Mouse (Mus musculus) left cerebral cortex, postnatal 10 days (tissue): ENCODE measurements around the gene Dicer1. TPM values are rescaled to one million over a fixed set of nuclear protein-coding genes. Genes with fewer than 3 reads are reported as not detected.

ENCODE experiments used
- DNase-seq, 2 experiments: peaks; one replicate each; pipeline ENCODE4 v3.0.0; 2021 to 2022; ENCODE audit warnings: low spot score in 2 of 2, mixed read lengths in 1 of 2; ENCODE audit errors: extremely low spot score in 1 of 2
- intact Hi-C: fragments of 180-260 bp; cut with DNase I; formaldehyde crosslinking; loops from one replicate; pipeline ENCODE4 v1.15.1; 2025
- total RNA-seq, 2 experiments: library from RNA; stranded (reverse); gene quantifications; 2 replicates each; pipeline ENCODE4 v1.2.3; 2021

Gene Dicer1
- 10 to 100 TPM; 63.3 to 64.7 TPM for total RNA-seq

DNA sequence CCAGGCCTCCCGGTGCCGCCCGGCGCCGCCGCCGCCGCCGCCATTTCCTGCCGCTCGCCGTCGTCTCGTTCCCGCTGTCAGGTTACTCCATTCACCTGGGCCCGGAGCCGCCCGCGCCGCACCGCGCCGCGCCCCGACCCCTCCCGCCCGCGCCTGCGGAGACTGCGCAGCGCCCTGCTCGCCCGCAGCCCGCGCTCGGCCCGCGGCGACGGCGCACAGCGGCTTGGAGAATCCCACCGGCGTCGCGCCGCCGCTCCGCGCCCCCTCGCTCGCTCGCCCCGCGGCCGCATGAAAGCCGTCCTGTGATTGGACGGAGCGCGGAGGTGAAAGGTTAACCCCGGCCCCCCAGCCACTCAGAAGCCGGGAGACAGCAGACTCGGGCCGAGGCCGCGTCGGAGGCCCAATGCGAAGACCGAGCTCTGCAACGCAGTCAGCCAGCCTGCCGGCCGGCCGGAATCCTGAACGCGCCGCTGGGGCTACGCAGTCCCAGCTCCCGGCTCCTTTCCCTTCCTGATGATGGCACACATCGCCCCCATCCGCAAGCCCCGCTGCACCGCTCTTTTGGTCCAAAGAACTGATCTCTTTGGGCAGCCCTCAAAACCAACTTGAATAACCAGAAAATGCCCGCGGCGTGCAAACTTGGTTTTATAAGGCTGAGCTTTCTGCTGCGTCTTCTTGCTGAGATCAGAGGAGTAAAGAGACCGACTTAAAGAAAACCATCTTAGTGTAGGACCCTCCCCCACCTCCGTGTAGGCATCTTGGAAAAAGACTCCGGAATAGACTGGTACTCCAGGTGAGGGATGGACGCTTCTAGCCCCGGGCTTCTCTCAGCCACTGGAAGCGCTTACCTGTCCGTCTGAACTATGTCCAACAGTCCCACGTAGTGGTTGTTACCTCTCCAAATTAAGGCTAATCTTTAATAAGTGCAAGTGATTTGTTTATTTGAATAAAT is at the start of gene Dicer1:
Gene Dicer1, minus strand, starts transcription at position 139 of the 952 bp plus-strand sequence.
- intact Hi-C loops, result no loop called here
- peak; percentile 97 for DNase-seq

DNA sequence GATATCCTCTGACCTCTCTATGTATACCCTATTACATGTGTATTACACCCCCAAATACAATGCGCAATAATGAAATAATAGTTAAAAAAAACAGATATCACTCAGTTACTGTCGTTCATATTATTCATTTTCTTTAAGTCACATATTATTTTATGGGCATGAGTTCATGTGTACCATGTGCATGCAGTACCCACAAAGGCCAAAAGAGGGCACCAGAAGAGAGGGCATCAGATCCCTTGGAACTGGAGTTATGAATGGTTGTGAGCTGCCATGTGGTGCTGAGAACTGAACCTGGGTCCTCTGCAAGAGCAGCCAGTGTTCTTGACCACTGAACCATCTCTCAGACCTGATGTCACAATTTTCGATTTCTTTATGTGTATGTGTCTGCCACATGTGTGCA is 47.6 kb upstream of the Dicer1 start:
- no peak for DNase-seq
- intact Hi-C loops, result no loop called here

DNA sequence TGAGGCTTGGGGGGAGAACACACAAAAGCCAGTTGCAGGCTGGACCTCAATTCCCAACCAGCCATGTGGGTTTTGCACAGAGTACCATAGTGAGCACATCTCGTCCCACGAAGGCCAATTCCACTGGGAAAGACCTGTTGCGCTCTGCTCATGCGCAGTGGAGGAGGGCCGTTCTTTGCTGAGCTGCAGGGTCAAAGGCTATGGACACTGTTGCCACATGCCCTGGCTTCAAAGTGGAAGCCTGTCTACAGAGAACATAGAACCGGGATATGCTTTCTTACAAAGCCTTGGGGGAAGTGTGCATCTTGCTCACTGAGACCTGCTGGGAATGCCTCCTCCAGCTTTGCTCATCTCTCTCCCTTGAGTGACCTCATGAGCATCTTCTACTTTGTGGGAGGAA is 46.2 kb upstream of the Dicer1 start:
- intact Hi-C loops, result no loop called here

DNA sequence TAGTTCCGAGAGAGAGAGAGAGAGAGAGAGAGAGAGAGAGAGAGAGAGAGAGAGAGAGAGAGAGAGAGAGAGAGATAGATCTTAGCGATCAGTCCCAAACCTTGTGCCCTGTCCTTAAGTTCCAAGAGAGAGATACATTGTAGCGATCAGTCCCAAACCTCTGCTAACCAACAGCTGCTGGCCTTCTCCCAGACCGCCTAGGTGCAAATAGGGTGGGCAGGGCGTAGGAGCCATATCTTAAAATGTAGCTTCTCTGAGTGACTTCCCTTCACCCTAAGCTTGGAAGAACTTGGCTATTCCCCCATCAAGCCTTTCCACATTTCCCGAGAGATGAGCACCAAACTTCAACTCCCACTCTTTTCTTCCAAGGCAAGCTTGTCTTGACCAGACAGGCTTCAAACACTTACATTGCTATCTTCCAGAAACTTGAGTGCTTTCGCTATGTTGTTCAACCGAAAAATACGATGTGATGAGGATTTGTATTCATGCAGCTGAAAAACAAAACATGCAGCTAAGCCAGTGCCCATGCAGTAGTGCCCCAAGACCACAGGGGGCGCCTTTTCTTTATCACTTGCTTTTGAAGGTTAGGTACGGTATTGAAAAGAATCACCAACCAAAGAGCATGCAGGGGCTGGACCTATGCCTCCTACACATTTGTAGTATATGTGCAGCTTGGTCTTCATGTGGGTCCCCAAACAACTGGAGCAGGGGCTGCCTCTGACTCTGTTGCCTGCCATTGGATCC is 45.1 kb upstream of the Dicer1 start:
- intact Hi-C loops, result no loop called here
- DNase-seq, result no peak

More for the DNA sequence above, 46.2 kb upstream of the Dicer1 start:
- DNase-seq, result no peak

DNA sequence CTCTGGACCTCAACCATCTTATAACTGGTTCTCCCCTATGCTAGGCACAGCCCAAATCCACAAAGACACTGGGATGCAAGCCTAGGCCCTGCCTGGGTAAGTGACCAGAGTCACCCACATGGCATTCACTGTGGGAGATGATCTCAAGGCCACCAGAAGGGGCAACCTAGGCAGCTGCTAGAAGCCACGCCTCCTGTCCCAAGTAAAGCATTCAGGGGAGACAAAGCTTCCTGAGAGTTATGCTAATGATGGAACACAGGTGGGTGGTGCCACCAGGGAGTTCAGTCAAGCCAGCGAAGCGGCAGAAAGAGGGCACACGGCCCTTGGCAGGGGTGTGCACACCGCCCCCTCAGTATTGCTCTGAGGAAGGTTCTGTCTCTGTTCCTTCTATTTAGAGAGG is 43.2 kb upstream of the Dicer1 start:
- intact Hi-C loops, result no loop called here

DNA sequence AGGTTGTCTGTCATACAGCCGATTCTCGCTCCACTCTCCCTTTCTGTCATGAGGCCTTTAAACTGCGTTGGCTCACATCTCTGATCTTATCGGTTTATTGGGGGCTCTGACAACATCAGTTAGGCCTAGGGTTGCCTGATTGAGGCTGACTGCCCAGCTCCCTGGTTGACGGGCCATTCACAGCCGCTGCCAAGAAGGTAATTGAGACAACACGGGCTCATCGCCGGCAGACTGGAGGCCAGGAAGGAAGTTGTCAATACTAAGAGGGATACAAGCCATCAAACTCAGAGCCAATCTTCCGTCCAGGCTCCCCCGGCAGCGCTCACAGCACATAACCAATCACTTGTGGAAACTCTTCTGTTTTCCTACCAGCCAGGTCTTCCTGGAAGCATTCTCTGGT is 41.7 kb upstream of the Dicer1 start:
- DNase-seq, result no peak
- intact Hi-C loops, result no loop called here

More for the DNA sequence above, 43.2 kb upstream of the Dicer1 start:
- no peak for DNase-seq

DNA sequence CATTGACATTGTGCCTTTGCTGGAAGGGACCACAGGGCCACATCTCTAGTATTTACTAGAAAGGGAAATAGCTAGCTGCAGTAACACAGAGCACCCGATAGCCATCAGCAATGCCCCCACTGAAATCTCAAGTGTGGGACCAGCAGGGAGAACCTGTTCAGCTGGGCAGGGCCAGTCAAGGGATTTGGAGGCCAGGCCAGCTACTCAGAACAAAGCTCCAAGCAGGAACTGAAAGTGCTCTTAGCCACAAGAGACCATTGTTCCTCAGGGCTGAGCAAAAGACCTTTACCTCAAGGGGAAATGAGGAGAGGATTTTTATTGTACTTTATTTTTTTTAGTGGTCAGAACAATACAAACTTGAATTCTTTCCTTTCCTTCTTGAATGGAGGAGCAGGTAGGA is 25.9 kb upstream of the Dicer1 start:
- intact Hi-C loops, result no loop called here
- no peak for DNase-seq

DNA sequence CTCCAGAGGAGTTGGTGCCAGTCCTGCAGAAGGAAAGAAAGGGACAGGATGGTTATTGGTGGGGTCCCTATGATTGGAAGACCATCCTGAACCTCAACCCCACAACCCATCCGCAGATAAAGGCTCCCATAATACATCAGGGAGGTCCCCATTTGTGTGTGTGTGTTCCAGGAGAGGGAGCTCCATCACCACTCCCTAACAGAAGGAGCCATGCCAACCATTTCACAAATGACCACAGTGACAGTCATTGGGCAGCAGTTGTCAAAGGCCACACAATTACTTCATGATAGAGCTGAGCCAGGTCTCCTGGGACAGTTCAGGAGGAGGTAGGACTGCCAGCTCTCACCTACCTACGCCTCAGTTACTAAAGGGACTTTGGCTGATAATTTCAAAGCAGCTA is 20.2 kb upstream of the Dicer1 start:
- intact Hi-C loops, result loop anchor here (5.0 kb wide), 1 partner anchor 165 kb away; no protein-coding TSS in a partner anchor
- DNase-seq, result no peak

DNA sequence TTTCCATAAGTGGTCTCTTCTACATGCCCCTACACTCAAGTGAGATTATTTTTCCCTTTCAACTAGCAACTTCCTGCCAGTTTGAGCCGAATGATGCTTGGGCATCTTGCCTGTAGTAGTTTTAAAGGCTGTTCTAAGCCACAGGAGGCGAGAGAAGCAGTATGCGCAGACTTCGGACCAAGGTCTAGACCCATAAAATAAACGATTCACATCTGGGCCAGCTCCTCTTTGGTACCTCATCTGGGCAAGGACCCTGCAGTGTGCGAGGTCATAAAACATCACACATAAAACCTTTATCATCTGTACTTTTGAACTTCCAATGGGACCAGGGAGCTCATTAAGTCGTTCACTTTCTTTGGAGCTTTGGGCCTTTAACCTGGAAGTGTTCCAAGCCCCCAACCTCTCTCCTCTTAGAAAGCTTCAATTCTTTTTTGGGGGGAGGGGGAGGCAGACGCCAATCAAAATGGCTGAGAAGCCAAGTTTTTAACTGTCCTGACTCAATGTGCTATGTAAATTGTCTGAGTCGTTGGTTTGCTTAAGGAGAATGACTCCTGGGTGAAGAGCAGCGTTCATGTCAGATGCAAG is 17.5 kb upstream of the Dicer1 start:
- intact Hi-C loops, result no loop called here
- DNase-seq, result no peak

DNA sequence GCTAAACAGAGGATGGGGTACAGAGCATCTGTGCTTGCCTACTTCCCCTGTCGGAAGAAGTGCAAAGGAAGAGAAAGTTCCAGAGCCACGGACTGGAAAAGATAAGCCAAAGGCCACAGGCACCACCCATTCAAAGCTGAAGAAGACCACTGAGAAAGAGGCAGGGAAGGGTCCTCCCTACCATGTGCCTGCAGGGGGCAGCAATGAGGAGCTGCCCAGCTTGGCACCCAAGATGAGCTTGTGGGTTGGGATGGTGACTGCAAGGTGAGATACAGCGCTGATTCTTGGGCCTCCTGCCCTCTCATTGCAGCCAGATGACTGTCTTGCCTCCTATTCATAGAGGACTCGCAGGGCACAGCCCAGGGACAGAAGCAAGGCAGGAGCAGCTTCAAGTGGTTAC is 15.4 kb upstream of the Dicer1 start:
- DNase-seq, result no peak
- intact Hi-C loops, result no loop called here

DNA sequence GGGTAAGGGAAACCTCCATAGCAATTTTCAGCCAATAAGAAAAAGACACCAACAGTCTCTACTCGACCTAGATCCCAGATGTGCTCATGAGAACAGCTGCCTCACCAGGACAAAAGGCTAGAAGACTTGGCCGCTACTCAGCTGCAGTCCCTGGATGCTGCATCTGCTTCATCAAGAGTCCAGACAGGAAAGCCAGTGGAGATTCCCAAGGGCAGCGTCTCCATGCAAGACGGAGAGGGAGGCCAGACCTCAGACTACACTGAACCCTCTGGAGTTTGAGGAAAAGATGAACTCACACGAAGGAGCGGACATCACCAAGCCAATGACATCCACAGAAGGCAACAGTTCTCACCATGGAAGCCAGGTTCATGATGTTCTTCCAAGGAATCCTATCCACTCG is 14.0 kb upstream of the Dicer1 start:
- DNase-seq, result no peak
- intact Hi-C loops, result no loop called here

DNA sequence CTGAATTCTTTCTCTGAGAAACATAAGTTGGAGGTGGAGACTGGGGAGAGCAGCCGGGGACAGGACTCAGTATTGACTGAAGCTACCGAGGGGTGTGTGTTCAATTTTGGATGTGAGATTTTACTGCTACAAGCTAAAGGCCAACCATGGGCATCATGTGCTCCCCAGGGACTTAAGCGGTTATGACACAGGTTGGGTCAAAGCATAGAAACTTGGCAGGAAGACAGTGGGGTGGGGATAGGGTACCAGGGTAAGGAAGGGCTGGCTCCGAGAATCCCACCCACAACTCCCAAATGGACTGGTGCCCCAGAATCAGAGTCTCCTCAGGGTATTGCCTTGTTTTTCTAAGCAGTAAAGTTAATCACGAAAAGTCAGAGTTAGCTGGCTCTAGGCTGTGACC is 13.4 kb upstream of the Dicer1 start:
- no peak for DNase-seq
- intact Hi-C loops, result no loop called here

DNA sequence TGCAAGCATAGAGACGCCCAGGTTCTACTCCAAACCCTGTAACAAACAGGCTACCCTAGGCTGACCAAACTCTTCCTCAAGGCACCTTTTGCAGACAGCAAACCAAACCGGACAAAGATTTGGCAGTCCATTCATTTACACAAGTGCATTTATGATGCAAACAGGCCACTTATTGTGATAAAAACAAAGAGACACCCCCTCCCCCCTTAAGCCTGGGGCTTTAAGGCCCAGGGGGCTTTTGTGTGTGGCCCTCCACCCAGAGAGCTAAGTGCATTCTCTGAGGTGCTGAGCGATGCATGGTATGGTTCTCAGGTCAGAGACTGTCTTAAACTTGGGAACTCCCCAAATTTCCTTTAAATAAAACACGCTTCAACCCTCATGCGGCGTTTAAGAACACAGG is 12.2 kb upstream of the Dicer1 start:
- no peak for DNase-seq

DNA sequence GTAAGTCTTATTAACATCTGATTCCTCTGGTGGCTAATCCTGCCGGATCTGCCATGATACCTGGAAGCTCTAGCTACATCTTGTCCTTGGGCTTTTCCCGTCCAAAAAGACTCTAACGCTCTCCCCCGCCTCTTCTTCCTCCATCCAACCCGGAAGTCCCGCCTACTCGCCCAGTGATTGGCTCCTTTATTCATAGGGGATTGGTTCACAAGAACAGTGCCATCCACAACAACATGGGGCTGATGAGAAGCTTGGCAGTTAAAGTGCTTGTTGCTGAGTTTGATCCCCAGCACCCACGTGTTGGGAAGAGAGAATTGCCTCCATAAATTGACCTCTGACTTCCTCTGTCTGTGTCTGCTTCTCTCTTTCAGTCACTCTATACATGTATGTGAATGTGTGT is 9.7 kb upstream of the Dicer1 start:
- no peak for DNase-seq
- intact Hi-C loops, result no loop called here

More for the DNA sequence above, 12.2 kb upstream of the Dicer1 start:
- intact Hi-C loops, result no loop called here

DNA sequence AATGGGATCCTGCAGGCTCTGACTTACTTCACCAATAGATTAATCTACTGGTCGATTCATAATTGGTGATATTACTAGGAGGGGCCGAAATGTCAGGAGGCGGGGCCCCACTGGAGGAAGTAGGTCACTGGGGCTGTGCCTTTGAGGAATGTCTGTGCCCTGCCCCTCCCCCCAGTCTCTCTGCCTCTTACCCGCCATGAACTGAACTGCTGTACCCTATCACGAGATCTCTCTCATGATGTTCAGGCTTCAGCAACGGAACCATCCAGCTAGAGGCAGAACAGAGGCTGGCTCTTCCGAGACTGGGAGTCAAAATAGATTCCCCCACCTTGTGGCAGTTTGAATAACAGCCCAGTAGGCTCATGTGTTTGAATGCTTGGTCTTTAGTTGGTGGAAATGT is 6.3 kb upstream of the Dicer1 start:
- no peak for DNase-seq
- intact Hi-C loops, result loop anchor here (5.0 kb wide), 1 partner anchor 69 kb away; no protein-coding TSS in a partner anchor

DNA sequence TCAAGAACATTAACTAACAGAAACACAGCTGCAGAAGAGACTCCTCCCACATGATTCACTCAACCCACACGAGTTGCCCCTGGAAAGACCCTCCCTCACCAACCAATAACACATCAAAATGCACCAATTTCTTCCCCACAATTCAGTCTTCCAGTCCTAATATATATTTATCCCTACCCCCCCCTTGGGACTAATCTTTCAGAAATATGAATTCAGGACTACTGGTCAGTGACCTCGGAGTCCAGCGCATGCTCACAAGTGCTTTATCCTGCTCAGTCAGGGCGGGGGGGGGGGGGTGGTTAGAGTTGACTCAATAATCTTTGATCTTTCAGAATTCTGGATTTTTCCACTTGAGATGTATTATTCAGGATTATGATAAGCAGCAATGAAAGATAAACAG is 1.9 kb upstream of the Dicer1 start:
- intact Hi-C loops, result no loop called here
- no peak for DNase-seq

DNA sequence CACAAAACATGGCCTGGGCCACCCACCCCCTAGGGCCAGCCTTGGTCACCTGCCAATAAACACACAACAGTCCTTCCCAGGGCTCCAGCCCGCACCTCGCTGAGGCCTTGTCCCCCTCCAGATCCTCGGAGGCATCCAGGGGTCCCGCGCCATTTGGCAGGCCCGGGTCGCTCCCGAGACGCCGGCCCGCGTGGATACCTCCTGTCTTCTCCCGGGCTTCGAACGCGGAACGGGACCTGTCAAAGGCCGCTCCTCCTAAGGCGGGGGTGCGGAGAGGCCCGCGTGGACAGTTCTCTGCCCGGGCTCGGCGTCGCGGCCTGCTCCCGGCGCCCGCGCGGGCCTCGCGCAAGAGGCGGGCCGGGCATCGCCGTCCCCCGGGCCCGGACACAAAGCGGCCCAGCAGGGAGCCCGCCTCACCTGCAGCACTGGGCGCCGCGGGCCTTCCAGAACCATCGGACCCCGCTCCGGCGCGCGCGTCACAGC is 380 bp downstream of the Dicer1 start:
- intact Hi-C loops, result no loop called here
- peak in 1 of 2 experiments; percentile 62 for DNase-seq

DNA sequence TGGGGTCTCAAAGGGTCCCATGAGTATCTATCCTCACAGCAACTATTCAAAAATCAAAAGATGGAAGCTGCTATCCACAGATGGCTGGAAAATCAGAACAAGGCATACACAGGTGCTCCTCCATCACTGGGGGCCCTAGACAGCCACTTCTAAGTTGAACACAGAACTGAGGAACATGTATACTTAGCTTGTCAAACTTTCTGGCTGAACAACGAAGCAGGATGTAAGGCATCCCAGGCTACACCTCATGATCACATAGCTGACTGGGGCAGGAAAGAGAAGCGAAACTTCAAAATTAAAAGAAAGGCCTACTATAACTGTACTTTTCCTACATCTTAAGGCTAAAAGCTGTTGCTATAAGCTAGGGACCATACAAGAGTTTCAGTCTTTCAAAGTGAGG is 2.8 kb downstream of the Dicer1 start:
- DNase-seq, result no peak
- intact Hi-C loops, result loop anchor here (10.0 kb wide), 1 partner anchor 286 kb away; the partner anchor contains the start of gene Glrx5

DNA sequence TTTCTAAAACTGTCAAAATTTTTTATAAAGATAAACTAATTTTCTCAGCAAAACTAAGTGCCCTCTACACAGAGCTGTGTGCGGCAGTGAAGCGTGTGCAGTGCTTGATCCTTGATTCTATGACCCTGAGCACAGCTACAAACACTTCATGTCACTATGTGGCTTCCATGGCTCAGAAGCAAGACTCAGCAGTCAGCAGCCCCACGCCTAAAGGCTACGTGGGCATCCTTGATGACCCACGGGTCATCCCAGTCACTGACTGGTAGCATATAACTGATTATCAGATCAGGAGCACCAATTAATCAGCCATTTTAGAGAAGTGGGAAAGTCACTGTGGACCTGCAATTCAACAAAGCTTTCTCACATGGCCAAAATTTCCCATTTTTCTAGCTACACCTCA is 4.5 kb downstream of the Dicer1 start:
- intact Hi-C loops, result loop anchor here (10.0 kb wide), 1 partner anchor 288 kb away; the partner anchor contains the start of gene Glrx5
- DNase-seq, result no peak
